Mouse (Mus musculus): ENCODE results near the gene Galnt7.

- TF ChIP-seq POLR2A (IDR thresholded peaks at IDR 0.05; ENCODE audit: insufficient read depth, low read length) (no peak), CTCF (IDR thresholded peaks at IDR 0.05; ENCODE audit: low read depth, low read length) (no peak), EP300 (IDR thresholded peaks at IDR 0.05; ENCODE audit: insufficient read depth, low read depth, low read length) (no peak)
These were observed 37.7 kb downstream of the Galnt7 start for GRCm38 (mm10) chr8:57615016-57615657.

Data from ES-Bruce4 (cell line).